Mouse (Mus musculus) neutrophil, adult 5-6 weeks (primary cell): ENCODE measurements around the gene Arsa. TPM values are rescaled to one million over a fixed set of nuclear protein-coding genes. Genes with fewer than 3 reads are reported as not detected.

Experiments used
- ATAC-seq: fragments of 151-379, 151-347 bp; 2 replicates; pipeline ENCODE4 v1.8.0; 2017; ENCODE audit warnings: mild to moderate bottlenecking, moderate TSS enrichment; ENCODE audit not compliant: insufficient number of reproducible peaks, poor library complexity, low FRiP score, severe bottlenecking; ENCODE audit errors: extremely low read depth
- total RNA-seq: library from RNA; stranded (forward); fragments of 200-1000 nt; gene quantifications from 2 replicates; pipeline ENCODE4 v1.2.3, GENCODE M21; 2017

Arsa gene
- total RNA-seq, 1 experiment from 2014 or later: 13.3 TPM

- no peak for ATAC-seq
Measured at GRCm38 (mm10) chr15:89428136-89428790, 49.0 kb downstream of the Arsa start.

DNA sequence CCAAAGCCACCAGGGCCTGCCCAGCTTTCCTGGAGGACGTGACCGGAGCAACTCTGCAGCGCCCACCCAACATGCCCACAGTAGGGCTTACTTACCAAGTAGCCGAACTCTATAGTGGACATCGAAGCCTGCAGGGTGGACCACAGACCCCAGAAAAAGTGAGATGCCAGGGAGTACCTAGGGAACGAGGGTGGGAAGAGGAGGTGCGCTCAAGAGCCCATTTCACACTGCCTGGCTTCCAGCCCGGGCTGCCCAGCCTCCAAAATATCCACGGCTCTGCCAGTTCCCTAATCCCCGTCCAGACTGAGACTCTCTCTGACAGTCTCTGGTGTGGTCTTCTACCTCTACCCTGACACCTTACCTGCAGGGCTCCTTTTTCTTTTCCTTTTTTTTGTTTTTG, 50.5 kb downstream of the Arsa start:
- no peak for ATAC-seq

DNA sequence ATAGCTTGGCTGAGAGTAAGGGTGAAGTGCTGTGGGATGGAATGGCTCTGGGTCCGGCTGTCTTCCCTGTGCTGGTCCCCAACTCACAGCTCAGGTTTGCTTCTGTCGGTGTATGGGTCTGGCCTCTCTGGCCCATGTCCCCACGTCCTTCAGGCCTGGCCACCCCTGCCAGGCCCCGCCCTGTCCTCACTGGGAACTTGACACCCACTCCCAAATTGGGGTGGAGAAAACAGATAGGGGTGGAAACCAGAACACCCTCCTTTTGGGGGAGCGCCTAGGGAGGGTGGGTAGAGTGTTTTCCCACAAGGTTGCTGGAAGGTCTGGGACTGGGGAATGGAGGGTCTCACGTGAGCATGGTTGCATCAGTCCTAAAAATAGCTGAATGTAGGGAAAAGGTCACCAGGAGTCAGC, 51.5 kb downstream of the Arsa start, which contains the start of gene Cpt1b:
Gene Cpt1b (minus strand): TSS at position 153 of the 411 bp plus-strand sequence.
- ATAC-seq: no peak

GRCm38 (mm10) chr15:89424621-89425020, 52.6 kb downstream of the Arsa start:
- no peak for ATAC-seq

Other genes with a start within 250 kb of the Arsa start
- 116 and 134 TPM in 2 replicates for gene Sbf1, start 162.1 kb downstream of the Arsa start, total RNA-seq
- gene Adm2, start 154.7 kb downstream of the Arsa start, total RNA-seq: not detected in 2 replicates
- gene Miox, start 143.0 kb downstream of the Arsa start, total RNA-seq: not detected in 2 replicates
- gene Lmf2, start 121.8 kb downstream of the Arsa start, total RNA-seq: 30.7 and 41.3 TPM in 2 replicates
- gene Ncaph2, start 121.7 kb downstream of the Arsa start, total RNA-seq: 75.0 and 93.6 TPM in 2 replicates
- gene Sco2, start 103.6 kb downstream of the Arsa start, total RNA-seq: 5.4 and 7.2 TPM in 2 replicates
- gene Tymp, start 100.4 kb downstream of the Arsa start, total RNA-seq: 0.23 and 0.86 TPM in 2 replicates
- gene Odf3b, start 98.1 kb downstream of the Arsa start, total RNA-seq: not detected in 2 replicates
- gene Klhdc7b, start 92.5 kb downstream of the Arsa start, total RNA-seq: not detected in 2 replicates
- not detected in 2 replicates for gene Syce3, start 66.9 kb downstream of the Arsa start, total RNA-seq
- 6.3 and 6.8 TPM in 2 replicates for gene Cpt1b, start 51.6 kb downstream of the Arsa start, total RNA-seq
- 32.0 TPM in 2 replicates for gene C730034F03Rik, start 47.8 kb downstream of the Arsa start, total RNA-seq
- 1.1 and 1.3 TPM in 2 replicates for gene Gm44502, start 47.7 kb downstream of the Arsa start, total RNA-seq
- gene Chkb, start 47.5 kb downstream of the Arsa start, total RNA-seq: 108 and 124 TPM in 2 replicates
- gene Mapk8ip2, start 23.5 kb downstream of the Arsa start, total RNA-seq: not detected in 2 replicates
- 0.37 TPM in 1 of 2 replicates, not detected in the other for gene Shank3, start 22.2 kb upstream of the Arsa start, total RNA-seq
- not detected in 2 replicates for gene Acr, start 90.9 kb upstream of the Arsa start, total RNA-seq
- 1.7 TPM in 1 of 2 replicates, not detected in the other for gene Rabl2, start 114.5 kb upstream of the Arsa start, total RNA-seq